Mouse (Mus musculus) small intestine, adult 2 months (tissue): Measurements from ENCODE around the gene Epas1. TPM values are rescaled to one million over a fixed set of nuclear protein-coding genes. Genes with fewer than 3 reads are reported as not detected.

ENCODE experiments used
- H3K27ac ChIP-seq: fragments of 200-500 bp; 2 replicates; pipeline ENCODE4 v1.5.1; 2012; ENCODE audit warnings: low read depth, low read length, control low read depth, inconsistent platforms; ENCODE audit not compliant: insufficient read depth
- H3K27me3 ChIP-seq: fragments of 200-500 bp; 2 replicates; pipeline ENCODE4 v1.6.1; 2012; ENCODE audit warnings: mild to moderate bottlenecking, moderate library complexity, low read length, inconsistent platforms; ENCODE audit not compliant: control insufficient read depth, insufficient read depth
- H3K36me3 ChIP-seq: fragments of 200-500 bp; 2 replicates; pipeline ENCODE4 v1.6.1; 2012; ENCODE audit warnings: mild to moderate bottlenecking, low read length, control low read depth, inconsistent platforms; ENCODE audit not compliant: control insufficient read depth, insufficient read depth
- H3K4me1 ChIP-seq: fragments of 200-500 bp; 2 replicates; pipeline ENCODE4 v1.6.1; 2012; ENCODE audit warnings: low read length, inconsistent platforms, mixed read lengths; ENCODE audit not compliant: control insufficient read depth, insufficient read depth, insufficient read length
- H3K4me3 ChIP-seq: fragments of 200-500 bp; 2 replicates; pipeline ENCODE4 v1.5.1; 2012; ENCODE audit warnings: low read depth, mild to moderate bottlenecking, control low read depth, inconsistent platforms, low read length, moderate library complexity
- CTCF ChIP-seq: fragments of 200-500 bp; IDR thresholded peaks from 2 replicates; pipeline ENCODE4 v1.5.1; 2012; ENCODE audit warnings: low read depth, mild to moderate bottlenecking, control low read depth, inconsistent platforms, low read length, moderate library complexity, mixed read lengths; ENCODE audit not compliant: insufficient replicate concordance, insufficient read length; ENCODE audit errors: extremely low read depth
- POLR2A ChIP-seq: fragments of 200-500 bp; IDR thresholded peaks from 2 replicates; pipeline ENCODE4 v1.6.1; 2012; ENCODE audit warnings: low read depth, mild to moderate bottlenecking, control low read depth, inconsistent platforms, low read length, moderate library complexity
- WGBS: fragments of 180-500 bp; shearing (Covaris S2); methylation state at CpG from one replicate; pipeline ENCODE4 v1.1.7; 2018; 5-methylcytosine and 5-hydroxymethylcytosine counted together
- polyA plus RNA-seq: library from polyadenylated mRNA; depleted of rRNA; stranded (reverse); fragments of >200 nt; gene quantifications from 2 replicates; pipeline ENCODE4 v1.2.3, GENCODE M21; 2012

Epas1 gene
- polyA plus RNA-seq, 1 experiment = 52.0 TPM

- Histone ChIP-seq H3K27me3 (no peaks in the 10 kb centered on the region), H3K4me1 (no peaks in the 10 kb centered on the region), H3K4me3 (no peak overlapping the region), H3K27ac (no peak overlapping the region), H3K36me3 (peaks cover 7% of the 10 kb centered on the region; the same call in 1 of the 2 replicates)
- TF ChIP-seq POLR2A (no peak), CTCF (no peak)
- 30% methylated on average over 1 of the region's 1 CpGs for WGBS
Observed at GRCm38 (mm10) chr17:86814320-86814719, 60.8 kb downstream of the Epas1 start.

- peaks cover 5% of the 10 kb centered on the region; the same call in 1 of the 2 replicates for H3K36me3 ChIP-seq
- H3K4me3 ChIP-seq = no peak overlapping the region
- WGBS = 69% methylated on average over 24 of the region's 24 CpGs
- no peaks in the 10 kb centered on the region for H3K27me3 ChIP-seq
- H3K27ac ChIP-seq = no peak overlapping the region
- no peak for TF ChIP-seq CTCF
- no peak for TF ChIP-seq POLR2A
- H3K4me1 ChIP-seq = no peaks in the 10 kb centered on the region
Observed at GRCm38 (mm10) chr17:86815016-86815865, 61.7 kb downstream of the Epas1 start.

- Histone ChIP-seq H3K4me3 (no peak overlapping the region), H3K4me1 (no peaks in the 10 kb centered on the region), H3K27me3 (no peaks in the 10 kb centered on the region), H3K27ac (no peak overlapping the region), H3K36me3 (peaks cover 14% of the 10 kb centered on the region)
- WGBS = 88% methylated on average over 8 of the region's 8 CpGs
- TF ChIP-seq POLR2A (no peak), CTCF (no peak)
Observed at GRCm38 (mm10) chr17:86822017-86822737, 68.7 kb downstream of the Epas1 start.

- no peak overlapping the region for H3K4me3 ChIP-seq
- H3K36me3 ChIP-seq = peaks cover 21% of the 10 kb centered on the region
Observed at GRCm38 (mm10) chr17:86824502-86825162, 71.1 kb downstream of the Epas1 start.

GRCm38 (mm10) chr17:86825163-86825902 is 71.8 kb downstream of the Epas1 start:
- H3K4me1 ChIP-seq = no peaks in the 10 kb centered on the region
- H3K36me3 ChIP-seq = peaks cover 22% of the 10 kb centered on the region
- no peaks in the 10 kb centered on the region for H3K27me3 ChIP-seq
- H3K27ac ChIP-seq = no peak overlapping the region
- TF ChIP-seq CTCF (no peak), POLR2A (no peak)
- H3K4me3 ChIP-seq = no peak overlapping the region
- 86% methylated on average over 9 of the region's 9 CpGs for WGBS

More at GRCm38 (mm10) chr17:86824502-86825162, 71.1 kb downstream of the Epas1 start:
- TF ChIP-seq POLR2A = no peak
- no peak for TF ChIP-seq CTCF
- Histone ChIP-seq H3K27ac (no peak overlapping the region), H3K27me3 (no peaks in the 10 kb centered on the region), H3K4me1 (no peaks in the 10 kb centered on the region)
- WGBS = 87% methylated on average over 18 of the region's 18 CpGs

GRCm38 (mm10) chr17:86826376-86826775 is 72.9 kb downstream of the Epas1 start:
- no peak overlapping the region for H3K27ac ChIP-seq
- 96% methylated on average over 17 of the region's 17 CpGs for WGBS
- TF ChIP-seq POLR2A = no peak
- no peak for TF ChIP-seq CTCF
- peaks cover 22% of the 10 kb centered on the region for H3K36me3 ChIP-seq
- H3K27me3 ChIP-seq = no peaks in the 10 kb centered on the region
- H3K4me1 ChIP-seq = no peaks in the 10 kb centered on the region
- H3K4me3 ChIP-seq = no peak overlapping the region
